Mouse (Mus musculus): Measurements from ENCODE around the gene Pwwp2b. TPM values are rescaled to one million over a fixed set of nuclear protein-coding genes. Genes with fewer than 3 reads are reported as not detected.

The Pwwp2b gene
- polyA plus RNA-seq, 1 experiment from 2014 or later: 5.0 TPM

DNA sequence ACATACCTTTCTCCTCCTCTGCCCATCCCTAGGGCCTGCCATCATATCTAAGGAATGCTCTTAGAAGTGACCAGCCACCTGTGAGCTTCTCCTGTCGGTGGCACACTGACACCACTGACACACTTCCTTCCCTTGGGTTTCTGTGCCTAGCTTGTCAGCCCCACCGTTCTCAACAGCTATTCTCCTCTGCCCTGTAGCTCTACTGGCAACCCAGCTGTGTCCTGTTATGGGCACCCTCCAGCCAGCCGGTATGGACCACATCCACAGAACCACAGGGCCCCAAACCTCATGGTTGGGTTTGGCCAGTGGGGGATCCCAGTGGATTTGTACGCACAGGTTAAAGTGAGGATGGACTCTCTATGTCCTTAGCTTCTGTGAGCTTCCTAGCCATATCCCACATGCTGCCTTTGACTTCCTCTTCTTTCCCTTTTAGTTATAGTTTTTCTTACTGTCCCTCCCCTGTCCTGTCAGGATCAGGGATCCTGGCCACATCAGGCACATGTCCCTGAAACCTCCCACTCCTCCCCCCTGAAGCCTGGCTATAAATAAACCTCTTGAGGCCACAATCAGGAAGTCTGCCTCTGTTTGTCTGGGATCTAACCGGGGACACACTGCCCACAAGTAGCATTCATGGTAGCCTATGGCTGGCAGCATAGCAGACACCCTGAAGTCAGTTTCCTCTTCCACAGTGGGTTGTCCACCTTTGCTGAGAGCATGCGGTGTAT, 19.7 kb upstream of the Pwwp2b start:
- no peak for DNase-seq (ENCODE audit: low spot score)
- Histone ChIP-seq H3K27me3 (ENCODE audit: control insufficient read depth, insufficient read depth, low read length) (no peaks in the 10 kb centered on the region), H3K27ac (replicated peaks; ENCODE audit: low read depth, low read length) (no peak overlapping the region), H3K9me3 (replicated peaks; ENCODE audit: control insufficient read depth, low read length) (no peaks in the 10 kb centered on the region), H3K4me1 (ENCODE audit: control insufficient read depth, insufficient read depth, low read length) (no peaks in the 10 kb centered on the region), H3K4me3 (ENCODE audit: low read depth, low read length) (no peak overlapping the region), H3K9ac (replicated peaks; ENCODE audit: low read length) (no peak overlapping the region), H3K4me2 (ENCODE audit: low read depth, low read length) (no peak overlapping the region), H3K36me3 (replicated peaks; ENCODE audit: control insufficient read depth, insufficient read depth, low read depth, low read length) (no peaks in the 10 kb centered on the region)
- 81% methylated on average over 6 of the region's 6 CpGs for WGBS
- ATAC-seq (replicated peaks; ENCODE audit: insufficient number of reproducible peaks, low FRiP score, low TSS enrichment, low read depth): no peak

DNA sequence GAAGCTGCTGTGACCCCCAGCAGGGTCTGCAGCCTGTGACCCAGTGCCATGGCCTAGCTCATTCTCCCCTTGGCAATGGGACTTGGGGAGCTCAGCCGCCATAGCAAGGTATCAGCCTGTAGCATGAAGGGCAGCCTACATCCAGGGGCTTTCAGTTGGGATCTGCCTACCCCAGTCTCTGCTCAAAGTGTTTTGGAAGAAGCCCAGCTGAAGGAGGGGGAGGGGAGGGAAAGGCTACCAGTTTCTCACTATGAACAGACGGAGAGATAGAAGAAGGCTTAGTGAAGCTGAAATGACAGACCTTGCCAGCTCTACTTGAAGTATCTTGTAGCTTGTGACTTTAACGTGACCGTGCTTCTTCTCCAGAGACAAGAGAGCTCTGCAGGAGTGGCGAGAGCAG, 18.4 kb upstream of the Pwwp2b start:
- DNase-seq (ENCODE audit: low spot score) (no peak), ATAC-seq (replicated peaks; ENCODE audit: insufficient number of reproducible peaks, low FRiP score, low TSS enrichment, low read depth) (no peak)
- Histone ChIP-seq H3K4me1 (ENCODE audit: control insufficient read depth, insufficient read depth, low read length) (no peaks in the 10 kb centered on the region), H3K4me2 (ENCODE audit: low read depth, low read length) (no peak overlapping the region), H3K9ac (replicated peaks; ENCODE audit: low read length) (no peak overlapping the region), H3K27me3 (ENCODE audit: control insufficient read depth, insufficient read depth, low read length) (no peaks in the 10 kb centered on the region), H3K27ac (replicated peaks; ENCODE audit: low read depth, low read length) (no peak overlapping the region), H3K9me3 (replicated peaks; ENCODE audit: control insufficient read depth, low read length) (no peaks in the 10 kb centered on the region), H3K4me3 (ENCODE audit: low read depth, low read length) (no peak overlapping the region), H3K36me3 (replicated peaks; ENCODE audit: control insufficient read depth, insufficient read depth, low read depth, low read length) (no peaks in the 10 kb centered on the region)
- WGBS: 78% methylated on average over 5 of the region's 5 CpGs

DNA sequence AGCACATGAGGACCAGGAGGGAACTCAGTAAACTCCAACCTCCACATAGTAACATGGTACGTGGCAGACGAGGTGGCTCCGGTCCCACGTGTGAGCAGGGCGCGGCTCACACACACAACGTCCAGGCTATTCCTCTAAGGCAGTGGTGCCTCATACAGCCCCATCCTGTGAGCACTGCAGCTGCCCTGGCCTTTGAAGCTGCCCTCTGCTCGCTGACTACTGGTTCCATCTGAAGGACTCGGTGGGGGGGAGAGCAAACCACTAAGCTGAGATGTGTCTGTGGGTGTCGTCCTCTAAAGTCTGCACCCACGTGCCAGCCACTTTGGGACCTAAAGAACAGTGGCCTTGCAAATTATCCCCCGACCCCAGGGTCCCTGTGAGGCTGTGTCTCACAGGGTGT, 18.0 kb upstream of the Pwwp2b start:
- Histone ChIP-seq H3K4me1 (ENCODE audit: control insufficient read depth, insufficient read depth, low read length) (no peaks in the 10 kb centered on the region), H3K27ac (replicated peaks; ENCODE audit: low read depth, low read length) (no peak overlapping the region), H3K9me3 (replicated peaks; ENCODE audit: control insufficient read depth, low read length) (no peaks in the 10 kb centered on the region), H3K27me3 (ENCODE audit: control insufficient read depth, insufficient read depth, low read length) (no peaks in the 10 kb centered on the region), H3K36me3 (replicated peaks; ENCODE audit: control insufficient read depth, insufficient read depth, low read depth, low read length) (no peaks in the 10 kb centered on the region), H3K4me3 (ENCODE audit: low read depth, low read length) (no peak overlapping the region), H3K9ac (replicated peaks; ENCODE audit: low read length) (no peak overlapping the region), H3K4me2 (ENCODE audit: low read depth, low read length) (no peak overlapping the region)
- ATAC-seq (replicated peaks; ENCODE audit: insufficient number of reproducible peaks, low FRiP score, low TSS enrichment, low read depth) (no peak), DNase-seq (ENCODE audit: low spot score) (no peak)
- 81% methylated on average over 12 of the region's 12 CpGs for WGBS

DNA sequence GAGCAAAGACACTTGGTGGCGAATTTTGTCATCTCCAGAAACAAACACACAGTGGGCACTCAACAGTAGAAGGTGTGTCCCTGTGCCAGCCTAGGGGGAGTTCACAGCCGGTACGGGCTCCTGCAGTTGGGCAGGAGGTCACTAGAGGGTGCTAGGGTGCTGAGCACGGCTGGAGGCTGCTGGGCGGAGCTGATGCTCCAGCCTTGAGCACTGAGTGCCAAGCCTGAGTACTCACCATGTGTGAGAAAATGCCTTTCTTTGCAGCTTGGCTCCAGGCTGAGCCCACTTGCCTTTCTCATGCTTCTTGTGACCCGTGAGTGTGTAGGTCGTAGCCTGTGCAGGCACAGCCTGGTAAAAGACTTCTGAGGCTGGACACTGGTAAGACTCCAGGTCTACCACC, 14.6 kb upstream of the Pwwp2b start:
- H3K4me3 ChIP-seq (ENCODE audit: low read depth, low read length): no peak overlapping the region
- no peaks in the 10 kb centered on the region for H3K9me3 ChIP-seq (replicated peaks; ENCODE audit: control insufficient read depth, low read length)
- H3K9ac ChIP-seq (replicated peaks; ENCODE audit: low read length): no peak overlapping the region
- H3K36me3 ChIP-seq (replicated peaks; ENCODE audit: control insufficient read depth, insufficient read depth, low read depth, low read length): no peaks in the 10 kb centered on the region
- WGBS: 0% methylated on average over 7 of the region's 7 CpGs
- ATAC-seq (replicated peaks; ENCODE audit: insufficient number of reproducible peaks, low FRiP score, low TSS enrichment, low read depth) (peak; percentile 65), DNase-seq (ENCODE audit: low spot score) (peak; percentile 88)
- H3K4me2 ChIP-seq (ENCODE audit: low read depth, low read length): no peak overlapping the region
- H3K27ac ChIP-seq (replicated peaks; ENCODE audit: low read depth, low read length): no peak overlapping the region
- H3K4me1 ChIP-seq (ENCODE audit: control insufficient read depth, insufficient read depth, low read length): no peaks in the 10 kb centered on the region
- H3K27me3 ChIP-seq (ENCODE audit: control insufficient read depth, insufficient read depth, low read length): no peaks in the 10 kb centered on the region

DNA sequence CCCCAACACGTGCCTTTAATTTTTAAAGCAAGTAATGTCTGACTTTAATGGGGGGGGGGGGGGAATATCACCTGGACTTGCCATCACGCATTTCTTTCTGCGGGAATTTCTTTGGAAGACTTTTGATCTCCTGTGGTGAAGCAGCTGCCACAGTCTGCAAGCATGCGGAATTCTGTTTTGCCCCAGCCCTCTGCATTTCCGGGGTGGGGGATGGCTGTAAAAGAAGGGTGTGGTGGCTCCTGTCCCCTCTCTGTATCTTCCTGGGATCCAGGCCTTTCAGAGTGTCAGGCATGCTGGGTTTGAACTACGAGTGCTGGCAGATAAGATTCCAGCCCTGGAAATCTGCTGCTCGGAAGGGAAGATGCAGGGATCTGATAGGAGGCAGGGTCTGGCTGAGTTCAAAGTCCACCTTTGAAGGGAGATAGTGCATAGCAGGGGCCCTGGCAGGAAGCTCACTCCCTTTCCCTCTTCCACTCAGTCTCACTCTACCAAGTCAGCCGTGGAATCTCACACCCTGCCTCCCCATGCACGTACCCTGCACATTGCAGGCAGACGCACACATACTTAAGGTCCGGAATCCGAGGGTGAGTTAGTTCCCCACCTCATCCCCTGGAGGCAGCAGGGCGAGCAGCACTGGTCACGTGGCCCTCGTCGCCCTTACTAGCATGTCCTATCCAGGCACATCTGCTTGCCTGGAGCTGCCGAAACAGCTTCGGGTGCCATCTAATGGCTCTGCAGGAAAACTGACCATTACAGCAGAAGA, 13.7 kb upstream of the Pwwp2b start:
- WGBS: 8% methylated on average over 18 of the region's 18 CpGs
- H3K4me2 ChIP-seq (ENCODE audit: low read depth, low read length): no peak overlapping the region
- no peak overlapping the region for H3K27ac ChIP-seq (replicated peaks; ENCODE audit: low read depth, low read length)
- H3K9me3 ChIP-seq (replicated peaks; ENCODE audit: control insufficient read depth, low read length): no peaks in the 10 kb centered on the region
- DNase-seq (ENCODE audit: low spot score) (peak; percentile 57), ATAC-seq (replicated peaks; ENCODE audit: insufficient number of reproducible peaks, low FRiP score, low TSS enrichment, low read depth) (peak; percentile 40)
- H3K4me3 ChIP-seq (ENCODE audit: low read depth, low read length): no peak overlapping the region
- H3K4me1 ChIP-seq (ENCODE audit: control insufficient read depth, insufficient read depth, low read length): no peaks in the 10 kb centered on the region
- H3K27me3 ChIP-seq (ENCODE audit: control insufficient read depth, insufficient read depth, low read length): no peaks in the 10 kb centered on the region
- 0 out of 2 replicates have a peak overlapping the region, but pooled peaks have one; percentile 28 for H3K9ac ChIP-seq (replicated peaks; ENCODE audit: low read length)
- no peaks in the 10 kb centered on the region for H3K36me3 ChIP-seq (replicated peaks; ENCODE audit: control insufficient read depth, insufficient read depth, low read depth, low read length)

DNA sequence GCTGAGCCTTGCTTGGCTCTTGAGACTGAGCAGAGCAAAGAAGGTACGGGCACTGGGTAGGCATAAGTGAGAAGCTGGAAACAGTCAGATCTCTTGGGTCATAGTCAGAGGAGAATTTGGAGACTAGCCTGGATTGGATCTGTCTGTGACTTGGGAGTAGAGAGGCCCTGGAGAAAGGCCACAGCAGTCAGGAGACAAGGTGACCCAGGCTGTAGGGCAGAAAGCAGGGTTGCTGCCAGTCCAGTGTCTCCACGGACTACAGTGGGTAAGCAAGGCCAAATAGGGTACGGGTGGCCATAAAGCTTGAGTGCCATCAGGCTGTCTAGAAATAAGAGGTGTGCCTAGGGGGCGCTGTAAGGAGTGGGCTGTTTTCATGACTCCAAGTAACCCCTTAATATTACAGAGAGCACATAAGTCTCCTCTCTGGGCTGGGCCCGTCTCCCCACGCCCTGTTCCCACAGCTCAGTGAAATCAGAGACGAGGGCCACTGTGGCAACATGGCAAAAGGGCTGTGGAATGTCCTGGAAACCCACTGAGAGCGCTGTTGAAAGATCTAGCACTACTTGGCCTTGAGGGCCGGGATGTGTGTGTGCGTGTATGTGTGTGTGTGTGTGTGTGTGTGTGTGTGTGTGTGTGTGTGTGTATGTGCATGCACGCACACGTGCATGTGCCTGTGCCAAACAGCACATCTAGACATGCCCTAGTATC, 12.5 kb upstream of the Pwwp2b start:
- 80% methylated on average over 12 of the region's 12 CpGs for WGBS
- no peak for ATAC-seq (replicated peaks; ENCODE audit: insufficient number of reproducible peaks, low FRiP score, low TSS enrichment, low read depth)
- H3K4me3 ChIP-seq (ENCODE audit: low read depth, low read length): no peak overlapping the region
- DNase-seq (ENCODE audit: low spot score): no peak
- H3K9ac ChIP-seq (replicated peaks; ENCODE audit: low read length): no peak overlapping the region
- no peak overlapping the region for H3K4me2 ChIP-seq (ENCODE audit: low read depth, low read length)
- no peaks in the 10 kb centered on the region for H3K9me3 ChIP-seq (replicated peaks; ENCODE audit: control insufficient read depth, low read length)
- no peaks in the 10 kb centered on the region for H3K4me1 ChIP-seq (ENCODE audit: control insufficient read depth, insufficient read depth, low read length)
- H3K27ac ChIP-seq (replicated peaks; ENCODE audit: low read depth, low read length): no peak overlapping the region
- H3K27me3 ChIP-seq (ENCODE audit: control insufficient read depth, insufficient read depth, low read length): no peaks in the 10 kb centered on the region
- no peaks in the 10 kb centered on the region for H3K36me3 ChIP-seq (replicated peaks; ENCODE audit: control insufficient read depth, insufficient read depth, low read depth, low read length)

DNA sequence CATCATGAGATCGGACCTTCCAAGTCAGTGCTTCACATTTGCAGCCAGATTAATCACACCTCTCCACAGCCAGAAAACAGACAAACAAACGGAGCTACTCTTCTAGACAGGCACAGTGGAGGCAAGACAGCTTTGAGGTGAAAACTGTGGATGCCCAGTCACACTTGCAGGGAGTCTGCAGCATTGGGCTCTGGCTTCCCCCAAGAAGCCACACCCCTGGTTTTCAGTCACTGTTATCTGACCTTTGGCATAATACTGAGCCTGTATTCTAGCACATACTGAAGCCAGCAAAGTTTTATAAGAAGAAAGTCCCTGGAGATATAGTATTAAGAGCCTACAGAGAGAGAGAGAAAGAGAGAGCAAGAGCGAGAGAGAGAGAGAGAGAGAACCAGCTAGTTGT, 8.8 kb upstream of the Pwwp2b start:
- Histone ChIP-seq H3K9me3 (replicated peaks; ENCODE audit: control insufficient read depth, low read length) (no peaks in the 10 kb centered on the region), H3K27ac (replicated peaks; ENCODE audit: low read depth, low read length) (no peak overlapping the region), H3K4me1 (ENCODE audit: control insufficient read depth, insufficient read depth, low read length) (no peaks in the 10 kb centered on the region), H3K4me3 (ENCODE audit: low read depth, low read length) (no peak overlapping the region), H3K36me3 (replicated peaks; ENCODE audit: control insufficient read depth, insufficient read depth, low read depth, low read length) (no peaks in the 10 kb centered on the region), H3K27me3 (ENCODE audit: control insufficient read depth, insufficient read depth, low read length) (no peaks in the 10 kb centered on the region), H3K4me2 (ENCODE audit: low read depth, low read length) (no peak overlapping the region), H3K9ac (replicated peaks; ENCODE audit: low read length) (no peak overlapping the region)
- DNase-seq (ENCODE audit: low spot score): no peak
- 88% methylated on average over 3 of the region's 3 CpGs for WGBS
- ATAC-seq (replicated peaks; ENCODE audit: insufficient number of reproducible peaks, low FRiP score, low TSS enrichment, low read depth): no peak

DNA sequence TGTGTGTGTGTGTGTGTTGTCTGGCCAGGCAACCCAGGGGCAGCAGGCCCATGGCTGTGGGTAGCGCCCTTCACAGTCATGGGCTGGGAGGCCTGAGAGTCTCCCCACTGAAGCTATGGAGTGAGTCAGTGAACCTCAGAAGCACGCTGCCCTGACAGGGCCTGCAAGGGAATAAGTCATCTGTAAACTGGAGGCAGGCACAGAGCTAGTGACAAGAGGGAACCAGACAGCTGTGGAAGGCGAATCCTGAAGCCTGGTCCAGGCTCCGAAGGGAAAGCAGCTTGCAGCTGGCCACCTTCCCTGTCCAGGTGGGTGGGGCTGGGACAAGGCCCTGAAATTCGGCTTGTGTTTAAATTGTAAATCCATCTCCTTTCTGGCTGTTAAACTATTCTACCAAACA, 2.2 kb upstream of the Pwwp2b start:
- Histone ChIP-seq H3K4me3 (ENCODE audit: low read depth, low read length) (no peak overlapping the region), H3K4me2 (ENCODE audit: low read depth, low read length) (no peak overlapping the region), H3K9me3 (replicated peaks; ENCODE audit: control insufficient read depth, low read length) (no peaks in the 10 kb centered on the region), H3K27me3 (ENCODE audit: control insufficient read depth, insufficient read depth, low read length) (peaks cover 5% of the 10 kb centered on the region), H3K36me3 (replicated peaks; ENCODE audit: control insufficient read depth, insufficient read depth, low read depth, low read length) (no peaks in the 10 kb centered on the region), H3K9ac (replicated peaks; ENCODE audit: low read length) (no peak overlapping the region), H3K27ac (replicated peaks; ENCODE audit: low read depth, low read length) (no peak overlapping the region), H3K4me1 (ENCODE audit: control insufficient read depth, insufficient read depth, low read length) (peaks cover 7% of the 10 kb centered on the region)
- 77% methylated on average over 5 of the region's 5 CpGs for WGBS
- ATAC-seq (replicated peaks; ENCODE audit: insufficient number of reproducible peaks, low FRiP score, low TSS enrichment, low read depth): no peak
- DNase-seq (ENCODE audit: low spot score): no peak

All from embryonic facial prominence, embryonic 11.5 days (tissue).